Comparison of ENCODE assay signal across 18 mouse cellular contexts in genomic region chr14:61950004-61950403, GRCm38 (mm10).
DNase-seq lines count a peak whose midpoint lies in the region; ATAC-seq and TF ChIP-seq lines count a peak whose summit lies in the region.
"Had no signal": no experiment of that assay in that cellular context is flagged by ENCODE, and none has a peak within 500 bp of the region (broad histone marks: within the 10 kb centered on the region; RNA-seq: fewer than 3 reads in every experiment).

No protein-coding gene starts in this region.

- no peaks in the 10 kb centered on the region for H3K36me3 ChIP-seq in kidney, postnatal 0 days (ENCODE audit: insufficient read depth, low read length)
- no peaks in the 10 kb centered on the region for H3K36me3 ChIP-seq in kidney, embryonic 16.5 days (ENCODE audit: insufficient read depth, low read length)
- H3K36me3 ChIP-seq in ES-E14 (ENCODE audit: control insufficient read depth, insufficient read depth, low read length, poor library complexity, severe bottlenecking): no peaks in the 10 kb centered on the region
- no peaks in the 10 kb centered on the region for H3K36me3 ChIP-seq in limb, embryonic 14.5 days (ENCODE audit: control insufficient read depth, insufficient read depth, low read length)
- H3K36me3 ChIP-seq: heart, embryonic 10.5 days; liver, embryonic 15.5 days; midbrain, embryonic 12.5 days had no signal

- no peak for TF ChIP-seq POLR2A in limb, embryonic 14.5 days (IDR thresholded peaks at IDR 0.05; ENCODE audit: borderline replicate concordance, extremely low read depth, insufficient read depth, insufficient read length)

- WGBS in kidney, postnatal 0 days: 36% methylated on average over 3 of the region's 3 CpGs
- WGBS in kidney, embryonic 16.5 days: 43% methylated on average over 3 of the region's 3 CpGs
- WGBS in limb, embryonic 14.5 days: 22% methylated on average over 3 of the region's 3 CpGs

- 0 out of 2 replicates have a peak, but pooled peaks cover 3% of the 10 kb centered on the region for H3K4me1 ChIP-seq in kidney, postnatal 0 days (replicated peaks; ENCODE audit: insufficient read depth, low read length)
- H3K4me1 ChIP-seq in kidney, embryonic 16.5 days (ENCODE audit: insufficient read depth, low read length): peaks cover 11% of the 10 kb centered on the region; the same call in 1 of the 2 replicates
- no peaks in the 10 kb centered on the region for H3K4me1 ChIP-seq in ES-E14 (ENCODE audit: control insufficient read depth in 2 of 2, insufficient read depth in 2 of 2, low read length in 2 of 2, poor library complexity in 1 of 2)
- peaks cover 30% of the 10 kb centered on the region for H3K4me1 ChIP-seq in limb, embryonic 14.5 days (ENCODE audit: control insufficient read depth, insufficient read depth, low read length)
- H3K4me1 ChIP-seq: liver, embryonic 15.5 days had no signal

- no peak overlapping the region for H3K4me2 ChIP-seq in kidney, postnatal 0 days (ENCODE audit: low read length)
- no peak overlapping the region for H3K4me2 ChIP-seq in kidney, embryonic 16.5 days (replicated peaks; ENCODE audit: low read depth, low read length)
- no peak overlapping the region for H3K4me2 ChIP-seq in limb, embryonic 14.5 days (replicated peaks; ENCODE audit: low read depth, low read length, severe bottlenecking)
- H3K4me2 ChIP-seq: liver, embryonic 15.5 days; midbrain, embryonic 12.5 days had no signal

- H3K9me3 ChIP-seq in kidney, postnatal 0 days (replicated peaks; ENCODE audit: low read length): no peaks in the 10 kb centered on the region
- H3K9me3 ChIP-seq in kidney, embryonic 16.5 days (ENCODE audit: low read length): no peaks in the 10 kb centered on the region
- no peaks in the 10 kb centered on the region for H3K9me3 ChIP-seq in ES-E14 (ENCODE audit: control insufficient read depth, insufficient read depth, low read depth, low read length)
- H3K9me3 ChIP-seq in limb, embryonic 14.5 days (ENCODE audit: control insufficient read depth, low read length): no peaks in the 10 kb centered on the region
- H3K9me3 ChIP-seq: heart, embryonic 10.5 days; liver, embryonic 15.5 days; midbrain, embryonic 12.5 days had no signal

- no peak overlapping the region for H3K4me3 ChIP-seq in kidney, postnatal 0 days (replicated peaks; ENCODE audit: low read depth, low read length)
- H3K4me3 ChIP-seq in kidney, embryonic 16.5 days (ENCODE audit: low read length): no peak overlapping the region
- H3K4me3 ChIP-seq in ES-E14 (ENCODE audit: insufficient read depth in 1 of 2, low read depth in 1 of 2, low read length in 2 of 2, poor library complexity in 1 of 2, severe bottlenecking in 1 of 2): no peak overlapping the region
- no peak overlapping the region for H3K4me3 ChIP-seq in limb, embryonic 14.5 days (replicated peaks; ENCODE audit: low read length)
- H3K4me3 ChIP-seq: heart, embryonic 10.5 days; layer of hippocampus, adult 2 months; liver, embryonic 15.5 days; midbrain, embryonic 12.5 days had no signal

- no peak for TF ChIP-seq CTCF in kidney, postnatal 0 days (IDR thresholded peaks at IDR 0.05; ENCODE audit: low read depth)

- in situ Hi-C loops in ES-E14 (cut with MboI; ENCODE audit: low sequenced_read_pairs in 2 of 2, unreplicated experiment in 2 of 2): no loop called here

- ATAC-seq in kidney, postnatal 0 days (replicated peaks; ENCODE audit: low FRiP score, low read depth): no peak
- ATAC-seq in kidney, embryonic 16.5 days (ENCODE audit: low FRiP score, low TSS enrichment): no peak
- peak; percentile 87 for ATAC-seq in common myeloid progenitor, adult 5-6 weeks (replicated peaks; ENCODE audit: low read depth, poor library complexity, severe bottlenecking)
- ATAC-seq in limb, embryonic 14.5 days (ENCODE audit: low FRiP score, low read depth): peak; percentile 71
- ATAC-seq: Patski had no signal

- no peak overlapping the region for H3K27ac ChIP-seq in kidney, postnatal 0 days
- H3K27ac ChIP-seq in kidney, embryonic 16.5 days (ENCODE audit: low read length): no peak overlapping the region
- H3K27ac ChIP-seq in ES-E14 (ENCODE audit: insufficient read depth, low read depth, low read length, poor library complexity, severe bottlenecking): no peak overlapping the region
- peak overlapping the region; percentile 65 for H3K27ac ChIP-seq in limb, embryonic 14.5 days (replicated peaks; ENCODE audit: low read depth, low read length)
- H3K27ac ChIP-seq: heart, embryonic 10.5 days; layer of hippocampus, adult 2 months; liver, embryonic 15.5 days had no signal

- peak; percentile 11 for DNase-seq in kidney, postnatal 0 days (ENCODE audit: low spot score)
- no peak for DNase-seq in ES-E14 (ENCODE audit: low read depth, low spot score)
- DNase-seq in limb, embryonic 14.5 days (ENCODE audit: low spot score): peak; percentile 23
- DNase-seq in liver: no peak
- no peak for DNase-seq in cerebellum, postnatal 4 days (ENCODE audit: low spot score in 2 of 2)
- DNase-seq in adrenal gland, postnatal 4 days (ENCODE audit: low spot score in 2 of 2): no peak
- DNase-seq: cerebellum, adult 9-11 months; gastrocnemius, postnatal 14 days; heart, postnatal 36 days; kidney, adult 2 months; thymus, postnatal 4 days had no signal

- H3K27me3 ChIP-seq in kidney, postnatal 0 days (ENCODE audit: insufficient read depth, low read length): no peaks in the 10 kb centered on the region
- no peaks in the 10 kb centered on the region for H3K27me3 ChIP-seq in kidney, embryonic 16.5 days (ENCODE audit: insufficient read depth, low read length)
- no peaks in the 10 kb centered on the region for H3K27me3 ChIP-seq in limb, embryonic 14.5 days (ENCODE audit: control insufficient read depth, insufficient read depth, low read length)
- H3K27me3 ChIP-seq: liver, embryonic 15.5 days; midbrain, embryonic 12.5 days; Patski had no signal

- no peak overlapping the region for H3K9ac ChIP-seq in kidney, postnatal 0 days (ENCODE audit: low read depth, low read length)
- no peak overlapping the region for H3K9ac ChIP-seq in kidney, embryonic 16.5 days (replicated peaks; ENCODE audit: low read length)
- no peak overlapping the region for H3K9ac ChIP-seq in ES-E14 (ENCODE audit: insufficient read depth, low read depth, low read length, poor library complexity, severe bottlenecking)
- no peak overlapping the region for H3K9ac ChIP-seq in limb, embryonic 14.5 days (ENCODE audit: low read depth, low read length, severe bottlenecking)
- H3K9ac ChIP-seq: liver, embryonic 15.5 days; midbrain, embryonic 12.5 days had no signal

TF ChIP-seq in ES-E14, 5 proteins besides CTCF, POLR2A, EP300 and RAD21:
- TF ChIP-seq ZNF384 (IDR thresholded peaks at IDR 0.05; ENCODE audit: low read depth, low read length) (0 out of 2 replicates have a peak, but pooled peaks have one; percentile 40), HCFC1 (IDR thresholded peaks at IDR 0.05; ENCODE audit: borderline replicate concordance, insufficient read depth, low read length) (no peak)

Comparison
In these comparisons a context has a peak if more than half of its experiments do, and no peak if none do; other contexts are left out.
1. ATAC-seq: peak in common myeloid progenitor, adult 5-6 weeks (single experiment) and limb, embryonic 14.5 days (single experiment); none in kidney, postnatal 0 days (single experiment) and kidney, embryonic 16.5 days (single experiment).
2. DNase-seq: peak in kidney, postnatal 0 days (single experiment) and limb, embryonic 14.5 days (single experiment); none in ES-E14 (single experiment), liver (single experiment), cerebellum, postnatal 4 days (0 of 2) and adrenal gland, postnatal 4 days (0 of 2).